22 mouse cellular contexts compared by ENCODE assay signal in genomic region chr19:47513618-47513897, GRCm38 (mm10). TPM values are rescaled to one million over a fixed set of nuclear protein-coding genes. Genes with fewer than 3 reads are reported as not detected.
A peak's percentile ranks its signal among the peaks of the same experiment; 100 is the strongest.
DNase-seq lines count a peak whose midpoint lies in the region; ATAC-seq and TF ChIP-seq lines count a peak whose summit lies in the region.
"Had no signal": no experiment of that assay in that cellular context is flagged by ENCODE, and none has a peak within 500 bp of the region (broad histone marks: within the 10 kb centered on the region; RNA-seq: fewer than 3 reads in every experiment).

No protein-coding gene starts in this region.

- no peaks in the 10 kb centered on the region for H3K27me3 ChIP-seq in kidney, postnatal 0 days (ENCODE audit: insufficient read depth, low read length)
- no peaks in the 10 kb centered on the region for H3K27me3 ChIP-seq in heart, embryonic 14.5 days (ENCODE audit: control insufficient read depth, insufficient read depth, low read length)
- no peaks in the 10 kb centered on the region for H3K27me3 ChIP-seq in small intestine, adult 2 months (ENCODE audit: control insufficient read depth, insufficient read depth, low read length)
- H3K27me3 ChIP-seq: intestine, embryonic 15.5 days had no signal

- no peak for TF ChIP-seq CTCF in kidney, postnatal 0 days (IDR thresholded peaks at IDR 0.05; ENCODE audit: low read depth)
- no peak for TF ChIP-seq CTCF in small intestine, adult 2 months (IDR thresholded peaks at IDR 0.05; ENCODE audit: extremely low read depth, insufficient read length, insufficient replicate concordance, low read depth, low read length)

- no peak overlapping the region for H3K4me3 ChIP-seq in kidney, postnatal 0 days (replicated peaks; ENCODE audit: low read depth, low read length)
- no peak overlapping the region for H3K4me3 ChIP-seq in heart, embryonic 14.5 days (ENCODE audit: control insufficient read depth in 1 of 2, insufficient read depth in 1 of 2, low read depth in 1 of 2, low read length in 2 of 2)
- no peak overlapping the region for H3K4me3 ChIP-seq in small intestine, adult 2 months (ENCODE audit: low read depth, low read length)
- H3K4me3 ChIP-seq: forebrain, embryonic 10.5 days; intestine, embryonic 15.5 days; layer of hippocampus, adult 2 months had no signal

- 0 out of 2 replicates have a peak overlapping the region, but pooled peaks have one; percentile 14 for H3K4me2 ChIP-seq in kidney, postnatal 0 days (ENCODE audit: low read length)
- no peak overlapping the region for H3K4me2 ChIP-seq in heart, embryonic 14.5 days (ENCODE audit: low read length)
- H3K4me2 ChIP-seq: intestine, embryonic 15.5 days; midbrain, embryonic 11.5 days had no signal

- no peak overlapping the region for H3K9ac ChIP-seq in kidney, postnatal 0 days (ENCODE audit: low read depth, low read length)
- no peak overlapping the region for H3K9ac ChIP-seq in heart, embryonic 14.5 days (ENCODE audit: low read length)
- H3K9ac ChIP-seq: intestine, embryonic 15.5 days; liver, postnatal 0 days had no signal

- no peak overlapping the region for H3K27ac ChIP-seq in kidney, postnatal 0 days
- H3K27ac ChIP-seq in heart, embryonic 14.5 days (replicated peaks in 1 of 2; ENCODE audit: control insufficient read depth in 1 of 2, insufficient read depth in 1 of 2, low read depth in 2 of 2, low read length in 2 of 2): peak overlapping the region; percentile 63 to 86
- H3K27ac ChIP-seq in small intestine, adult 2 months (ENCODE audit: insufficient read depth, low read depth, low read length): 0 out of 2 replicates have a peak overlapping the region, but pooled peaks have one; percentile 40
- H3K27ac ChIP-seq: forebrain, embryonic 10.5 days; intestine, embryonic 15.5 days; layer of hippocampus, adult 2 months; macrophage had no signal

- no peak for ATAC-seq in kidney, postnatal 0 days (replicated peaks; ENCODE audit: low FRiP score, low read depth)
- ATAC-seq in heart, embryonic 14.5 days (ENCODE audit: insufficient number of reproducible peaks, insufficient read depth, low FRiP score, low read depth): peak; percentile 24; the same call in 1 of the 2 replicates
- ATAC-seq in megakaryocyte progenitor cell, adult 5-6 weeks (replicated peaks; ENCODE audit: poor library complexity): no peak
- ATAC-seq: forebrain, embryonic 16.5 days; hindbrain, embryonic 16.5 days; intestine, embryonic 15.5 days; liver, postnatal 0 days had no signal

- 55% methylated on average over 4 of the region's 4 CpGs for WGBS in kidney, postnatal 0 days
- 24% methylated on average over 4 of the region's 4 CpGs for WGBS in heart, embryonic 14.5 days
- 82% methylated on average over 4 of the region's 4 CpGs for WGBS in small intestine, adult 2 months

- no peaks in the 10 kb centered on the region for H3K9me3 ChIP-seq in kidney, postnatal 0 days (replicated peaks; ENCODE audit: low read length)
- H3K9me3 ChIP-seq in heart, embryonic 14.5 days (ENCODE audit: control insufficient read depth, low read length): no peaks in the 10 kb centered on the region
- H3K9me3 ChIP-seq: forebrain, embryonic 10.5 days; intestine, embryonic 15.5 days had no signal

- no peak for TF ChIP-seq POLR2A in small intestine, adult 2 months (IDR thresholded peaks at IDR 0.05; ENCODE audit: low read depth, low read length)

- peak; percentile 95 for DNase-seq in heart, adult 11 months
- DNase-seq in heart, adult 8-10 months (ENCODE audit: low spot score): no peak
- DNase-seq in kidney, postnatal 0 days (ENCODE audit: low spot score): no peak
- DNase-seq in kidney, postnatal 14 days: no peak
- no peak for DNase-seq in right cerebral cortex, postnatal 25 days
- DNase-seq: adrenal gland, adult 8-10 months; cerebellum, adult 18-20 months; cerebellum, postnatal 14 days; gastrocnemius, postnatal 25 days; liver, postnatal 0 days; right cerebral cortex, adult 18-20 months; thymus, postnatal 14 days had no signal

- H3K4me1 ChIP-seq in kidney, postnatal 0 days (replicated peaks; ENCODE audit: insufficient read depth, low read length): peaks cover 5% of the 10 kb centered on the region; the same call in 1 of the 2 replicates
- peaks cover 33 to 67% of the 10 kb centered on the region in 2 experiments for H3K4me1 ChIP-seq in heart, embryonic 14.5 days (ENCODE audit: control insufficient read depth in 2 of 2, insufficient read depth in 2 of 2, low read length in 2 of 2)
- H3K4me1 ChIP-seq in small intestine, adult 2 months (ENCODE audit: control insufficient read depth, insufficient read depth, insufficient read length, low read length): peaks cover 22% of the 10 kb centered on the region

- peaks cover 15% of the 10 kb centered on the region; the same call in 1 of the 2 replicates for H3K36me3 ChIP-seq in kidney, postnatal 0 days (ENCODE audit: insufficient read depth, low read length)
- peaks cover 37% of the 10 kb centered on the region for H3K36me3 ChIP-seq in heart, embryonic 14.5 days (ENCODE audit: control insufficient read depth, insufficient read depth, low read length)
- peaks cover 4% of the 10 kb centered on the region; the same call in 1 of the 2 replicates for H3K36me3 ChIP-seq in small intestine, adult 2 months (ENCODE audit: control insufficient read depth, insufficient read depth, low read length)

RNA-seq across cellular contexts. Expression of gene Stn1, which starts 23.7 kb away (rescaled TPM):
- total RNA-seq in heart, adult 8-10 months (2022): 10 to 100 TPM; 19.3 to 22.2 (median 20.0) TPM
- 31.5 and 33.9 TPM in 2 replicates for polyA plus RNA-seq in kidney, postnatal 0 days (2015; fragmentation: Nextera tagmentation; extraction: Ambion mirVana)
- polyA plus RNA-seq in heart, embryonic 14.5 days (2014; fragmentation: Nextera tagmentation; extraction: Ambion mirVana): 38.2 and 38.9 TPM in 2 replicates
- 9.2 and 15.0 TPM in 2 replicates for polyA plus RNA-seq in small intestine, adult 2 months (2012; rRNA removed)
- total RNA-seq in megakaryocyte progenitor cell, adult 5-6 weeks (2015): 5.3 and 7.7 TPM in 2 replicates
- total RNA-seq in megakaryocyte progenitor cell, adult 5-6 weeks (2017): 5.6 and 6.0 TPM in 2 replicates

RNA-seq across cellular contexts. Expression of gene Sh3pxd2a, which starts 49.4 kb away (rescaled TPM):
- 10 to 100 TPM; 40.6 to 54.7 (median 46.2) TPM for total RNA-seq in heart, adult 8-10 months (2022)
- polyA plus RNA-seq in kidney, postnatal 0 days (2015; fragmentation: Nextera tagmentation; extraction: Ambion mirVana): 4.1 TPM in 2 replicates
- polyA plus RNA-seq in heart, embryonic 14.5 days (2014; fragmentation: Nextera tagmentation; extraction: Ambion mirVana): 8.5 and 9.7 TPM in 2 replicates
- polyA plus RNA-seq in small intestine, adult 2 months (2012; rRNA removed): 6.2 and 6.3 TPM in 2 replicates
- total RNA-seq in megakaryocyte progenitor cell, adult 5-6 weeks (2015): 1.3 and 1.6 TPM in 2 replicates
- 1.1 and 1.4 TPM in 2 replicates for total RNA-seq in megakaryocyte progenitor cell, adult 5-6 weeks (2017)
